22 mouse cellular contexts compared by ENCODE assay signal in the genomic region with DNA sequence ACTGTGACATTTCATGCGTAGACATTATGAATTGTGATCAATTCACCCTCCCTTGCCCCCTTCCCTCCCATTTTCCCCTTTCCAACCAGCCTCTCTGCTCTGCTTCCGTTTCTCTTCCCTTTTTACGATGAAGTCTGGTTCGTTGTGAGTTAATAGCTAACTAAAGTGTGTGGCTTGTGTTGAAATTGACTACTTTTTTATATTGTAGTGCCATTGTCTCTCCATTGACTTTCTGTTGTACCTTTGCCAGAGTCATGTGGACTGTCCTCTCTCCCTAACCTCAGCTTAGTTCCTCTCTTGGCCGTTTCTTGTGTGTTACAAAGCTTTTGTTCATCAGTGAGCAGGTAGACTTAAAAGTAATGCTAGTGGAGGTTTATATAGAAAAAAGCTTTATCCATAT. TPM values are rescaled to one million over a fixed set of nuclear protein-coding genes. Genes with fewer than 3 reads are reported as not detected.
A peak's percentile ranks its signal among the peaks of the same experiment; 100 is the strongest.
DNase-seq lines count a peak whose midpoint lies in the region; TF ChIP-seq lines count a peak whose summit lies in the region.
"Had no signal": no experiment of that assay in that cellular context is flagged by ENCODE, and none has a peak within 500 bp of the region (broad histone marks: within the 10 kb centered on the region; RNA-seq: fewer than 3 reads in every experiment).

No protein-coding gene starts in this region.

- H3K27me3 ChIP-seq in liver, adult 2 months (ENCODE audit: control insufficient read depth, insufficient read depth, low read length) = no peaks in the 10 kb centered on the region
- H3K27me3 ChIP-seq: CH12.LX; embryonic facial prominence, embryonic 12.5 days; forebrain, embryonic 13.5 days; forebrain, embryonic 15.5 days; Patski had no signal

- 40% methylated on average over 5 of the region's 5 CpGs for WGBS in liver, adult 2 months
- 43% methylated on average over 5 of the region's 5 CpGs for WGBS in large intestine, adult 2 months

- no peak overlapping the region for H3K9ac ChIP-seq in liver, adult 2 months (ENCODE audit: low read depth, low read length)
- H3K9ac ChIP-seq: embryonic facial prominence, embryonic 12.5 days; forebrain, embryonic 13.5 days; forebrain, embryonic 15.5 days had no signal

- H3K27ac ChIP-seq in liver, adult 2 months (replicated peaks; ENCODE audit: insufficient read depth, low read depth, low read length) = no peak overlapping the region
- H3K27ac ChIP-seq: embryonic facial prominence, embryonic 10.5 days; embryonic facial prominence, embryonic 12.5 days; forebrain, embryonic 13.5 days; forebrain, embryonic 15.5 days had no signal

- H3K4me3 ChIP-seq in liver, adult 2 months (ENCODE audit: insufficient read depth, low read depth, low read length) = no peak overlapping the region
- H3K4me3 ChIP-seq: embryonic facial prominence, embryonic 10.5 days; embryonic facial prominence, embryonic 12.5 days; forebrain, embryonic 13.5 days; forebrain, embryonic 15.5 days had no signal

- TF ChIP-seq POLR2A in liver, adult 2 months (IDR thresholded peaks at IDR 0.05; ENCODE audit: extremely low read depth, insufficient read depth, low read length) = no peak

- peaks cover 41% of the 10 kb centered on the region for H3K36me3 ChIP-seq in liver, adult 2 months (ENCODE audit: control insufficient read depth, insufficient read depth, low read length)

- H3K4me1 ChIP-seq in liver, adult 2 months (ENCODE audit: control insufficient read depth, insufficient read depth, low read length) = peaks cover 5% of the 10 kb centered on the region
- H3K4me1 ChIP-seq: embryonic facial prominence, embryonic 10.5 days; embryonic facial prominence, embryonic 12.5 days; forebrain, embryonic 13.5 days; forebrain, embryonic 15.5 days had no signal

- DNase-seq in liver, adult 2 months (ENCODE audit: extremely low read depth, low read depth, low spot score) = peak; percentile 64
- no peak for DNase-seq in liver
- DNase-seq in lung, postnatal 25 days (ENCODE audit: low spot score) = peak; percentile 11
- no peak for DNase-seq in lung, postnatal 10 days
- peak; percentile 4 for DNase-seq in large intestine, adult 2 months (ENCODE audit: low read depth, low spot score)
- DNase-seq: adrenal gland, adult 8-10 months; adrenal gland, postnatal 14 days; adrenal gland, postnatal 36 days; B cell, adult 2 months; cerebellum, adult 11-12 months; cerebellum, adult 2 months; cerebellum, adult 9-10 months; cerebellum, postnatal 10 days; cerebellum, postnatal 25 days had no signal

- H3K79me2 ChIP-seq in liver, adult 2 months (ENCODE audit: control insufficient read depth, insufficient read depth, low read length) = no peaks in the 10 kb centered on the region

- no peak for TF ChIP-seq CTCF in liver, adult 2 months (IDR thresholded peaks at IDR 0.05; ENCODE audit: low read depth, low read length)

RNA-seq across cellular contexts. Expression of a gene that starts 27.6 kb away (rescaled TPM):
- total RNA-seq in liver, adult 2 months (2014; rRNA removed) = 7.3 and 8.2 TPM in 2 replicates
- 2.0 and 2.4 TPM in 2 replicates for polyA plus RNA-seq in liver, adult 2 months (2012; rRNA removed)
- 4.3 and 7.2 TPM in 2 replicates for polyA plus RNA-seq in large intestine, adult 2 months (2012; rRNA removed)

RNA-seq across cellular contexts. Expression of a gene that starts 27.7 kb away (rescaled TPM):
- 0.81 and 0.83 TPM in 2 replicates for total RNA-seq in liver, adult 2 months (2014; rRNA removed)
- polyA plus RNA-seq in liver, adult 2 months (2012; rRNA removed) = 1.6 TPM in 1 of 2 replicates, not detected in the other
- polyA plus RNA-seq in large intestine, adult 2 months (2012; rRNA removed) = 0.25 and 0.51 TPM in 2 replicates
- polyA plus RNA-seq: activated CD4-positive, CD25-positive, alpha-beta regulatory T cell, adult 4 months; CD4-positive, CD25-positive, alpha-beta regulatory T cell, adult 4 months had no signal

Comparison
In these comparisons a context has a peak if more than half of its experiments do, and no peak if none do; other contexts are left out.
1. DNase-seq: peak in liver, adult 2 months (single experiment), lung, postnatal 25 days (single experiment) and large intestine, adult 2 months (single experiment); none in liver (single experiment) and lung, postnatal 10 days (single experiment).